Mouse (Mus musculus) E14TG2a.4 (cell line): ENCODE data around the gene Vwa1.

ENCODE experiments used
- CTCF ChIP-seq: conservative IDR thresholded peaks from 2 replicates; pipeline ENCODE4 v1.5.1; 2014; ENCODE audit warnings: low read length
- NANOG ChIP-seq: IDR thresholded peaks from 2 replicates; pipeline ENCODE4 v1.6.1; 2014; ENCODE audit warnings: borderline replicate concordance, low read length, mixed read lengths
- POU5F1 ChIP-seq: IDR thresholded peaks from 2 replicates; pipeline ENCODE4 v1.6.1; 2014; ENCODE audit warnings: low read length, borderline replicate concordance

- TF ChIP-seq CTCF (no peak), POU5F1 (no peak), NANOG (no peak)
These were observed 3.9 kb downstream of the Vwa1 start for GRCm38 (mm10) chr4:155770626-155771025.
